Mouse (Mus musculus) Muller cell, postnatal 12 days (primary cell): ENCODE measurements around the gene Ube2h.

ENCODE experiments used
- DNase-seq: peaks from one replicate; pipeline ENCODE4 v3.0.0-alpha.2; 2015; ENCODE audit errors: inconsistent ontology term

The Ube2h gene

DNA sequence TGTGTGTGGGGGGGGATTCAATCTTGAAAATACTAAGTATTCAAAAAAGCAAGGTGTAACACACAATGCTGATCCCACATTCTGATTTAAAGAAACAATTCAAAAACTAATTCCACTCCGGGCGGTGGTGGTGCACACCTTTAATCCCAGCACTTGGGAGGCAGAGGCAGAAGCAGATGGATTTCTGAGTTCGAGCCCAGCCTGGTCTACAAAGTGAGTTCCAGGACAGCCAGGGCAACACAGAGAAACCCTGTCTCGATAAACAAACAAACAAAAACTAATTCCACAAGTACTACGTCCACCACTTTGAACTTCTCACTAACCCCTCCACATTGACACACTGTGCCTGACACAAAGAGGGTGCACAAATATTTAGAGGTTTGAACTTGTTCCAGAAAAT, 4.7 kb downstream of the Ube2h start:
- DNase-seq: no peak

DNA sequence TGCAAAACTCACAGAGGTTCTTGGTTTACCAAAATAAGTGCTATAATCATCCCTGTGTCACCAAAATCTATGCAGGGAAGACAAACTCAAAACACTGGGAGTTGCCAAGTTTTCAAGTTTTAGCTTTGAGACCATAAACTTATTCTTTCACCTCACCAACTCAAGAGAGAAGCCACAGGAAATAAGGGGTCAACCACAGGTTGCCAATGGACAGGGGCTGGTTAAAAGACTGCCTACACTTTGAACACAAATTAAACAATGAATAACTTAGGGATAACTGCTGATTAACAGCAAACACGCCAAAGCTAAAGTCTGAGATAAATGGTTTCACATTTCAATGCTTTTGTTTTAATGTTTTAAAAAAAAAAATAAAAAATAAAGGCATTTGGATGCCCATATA, 5.2 kb downstream of the Ube2h start:
- DNase-seq: no peak

- no peak for DNase-seq
Observed at GRCm38 (mm10) chr6:30292579-30292978, 11.8 kb downstream of the Ube2h start.

DNA sequence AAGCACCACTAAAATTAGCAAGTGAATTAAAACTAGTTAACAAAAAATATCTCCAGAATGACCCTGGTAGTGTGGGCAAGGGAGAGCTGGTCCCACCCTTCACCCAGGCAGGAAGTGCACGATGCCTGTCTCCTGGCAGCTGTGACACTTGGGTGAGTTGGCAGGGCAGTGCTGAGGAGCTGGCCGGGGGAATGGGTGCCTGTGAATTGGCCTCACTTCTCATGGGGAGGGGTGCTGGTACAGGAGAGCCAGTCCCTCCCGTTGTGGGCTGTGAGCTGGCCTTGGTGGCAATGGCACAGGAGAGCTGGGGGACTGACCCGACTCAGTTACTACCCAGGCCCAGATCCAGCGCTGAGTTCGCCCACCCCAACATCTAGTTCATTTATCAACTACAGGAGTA, 16.4 kb downstream of the Ube2h start:
- no peak for DNase-seq

DNA sequence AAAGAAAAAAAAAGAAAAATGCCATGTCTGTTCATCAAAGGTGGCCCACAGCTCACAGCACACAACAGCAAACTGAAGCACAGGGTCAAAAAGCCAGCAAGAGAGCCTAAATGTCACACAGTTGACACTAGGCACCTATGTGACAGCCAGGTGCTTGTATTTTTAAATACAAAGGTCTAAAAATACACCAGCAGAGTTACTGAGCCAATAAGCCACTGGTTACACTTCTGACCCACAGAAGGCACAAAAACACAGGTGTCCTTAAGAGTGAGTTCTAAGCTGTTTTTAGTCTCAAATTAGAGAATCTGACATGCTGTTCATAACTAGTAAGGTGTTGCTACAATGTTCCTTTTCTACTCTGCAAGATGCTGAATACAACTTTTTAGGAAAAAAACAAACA, 17.7 kb downstream of the Ube2h start:
- DNase-seq: no peak

- DNase-seq: no peak
Observed at GRCm38 (mm10) chr6:30284177-30284576, 20.2 kb downstream of the Ube2h start.

- DNase-seq: no peak
Observed at GRCm38 (mm10) chr6:30282361-30282760, 22.0 kb downstream of the Ube2h start.

DNA sequence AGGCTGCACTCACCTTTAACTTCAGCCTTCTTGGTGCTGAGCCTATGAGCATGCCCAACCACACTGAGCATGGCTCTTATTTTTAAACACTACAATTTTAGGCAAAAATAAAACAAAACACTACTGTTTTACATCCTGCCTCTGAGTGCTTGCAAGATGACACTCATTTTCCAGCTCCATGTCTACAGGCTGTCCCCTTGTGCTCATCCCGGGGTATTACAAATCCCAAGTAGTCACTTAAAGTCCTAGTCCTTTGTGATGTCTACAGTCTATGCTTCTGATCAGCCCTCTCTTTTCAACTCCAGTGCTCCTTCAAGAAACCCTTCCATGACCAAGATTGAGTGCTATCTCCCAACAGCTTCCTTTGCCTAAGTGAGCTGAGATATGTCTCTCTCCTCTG, 26.0 kb downstream of the Ube2h start:
- no peak for DNase-seq

DNA sequence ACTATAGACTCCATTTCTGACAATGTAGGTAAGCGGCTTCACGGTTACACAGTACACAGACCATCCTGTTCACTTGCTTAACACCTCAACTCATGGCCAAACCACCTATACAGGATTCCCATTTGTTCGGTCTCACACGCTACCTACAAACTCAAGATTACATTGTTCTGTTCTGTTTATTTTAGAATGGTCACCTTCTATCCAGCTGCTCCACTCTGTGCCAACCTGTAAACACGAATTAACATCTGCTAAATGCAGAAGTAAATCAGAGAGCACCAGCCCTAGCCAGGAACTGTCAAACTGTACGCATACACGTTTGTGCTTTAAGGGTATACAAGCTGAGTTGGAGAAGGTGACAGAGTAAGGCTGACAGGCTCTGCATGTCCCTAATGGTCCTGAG, 27.5 kb downstream of the Ube2h start:
- no peak for DNase-seq

GRCm38 (mm10) chr6:30276375-30276774, 28.0 kb downstream of the Ube2h start:
- no peak for DNase-seq

DNA sequence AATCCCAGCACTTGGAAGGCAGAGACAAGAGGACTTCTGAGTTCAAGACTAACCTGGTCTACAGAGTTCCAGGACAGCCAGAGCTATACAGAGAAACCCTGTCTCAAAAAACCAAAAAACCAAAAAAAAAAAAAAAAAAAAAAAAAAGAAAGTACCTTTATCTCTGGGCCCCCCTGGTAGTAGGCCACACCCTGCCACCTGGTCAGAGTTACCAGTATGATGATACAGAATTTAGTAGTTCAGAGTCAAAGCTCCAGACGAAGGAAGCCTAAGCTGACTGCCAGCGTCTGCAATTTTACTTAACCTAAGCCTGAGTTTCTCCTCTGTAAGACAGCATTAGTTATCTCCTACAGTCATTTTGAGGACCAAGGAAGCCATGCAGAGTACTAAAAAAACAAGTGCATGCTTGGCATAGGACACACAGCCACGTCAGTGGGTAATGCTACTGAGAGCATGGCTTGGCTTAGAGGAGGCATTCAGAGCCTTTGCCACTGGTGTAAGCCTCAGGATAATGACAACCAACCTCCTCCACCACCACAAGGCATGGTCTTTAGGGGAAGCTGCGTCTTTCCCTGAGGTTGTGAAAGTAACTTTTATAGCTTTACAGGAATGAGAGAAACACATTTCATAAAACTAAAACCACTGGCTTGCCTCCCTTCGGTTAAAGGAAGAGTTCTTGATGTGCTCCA, 29.0 kb downstream of the Ube2h start:
- DNase-seq: no peak

GRCm38 (mm10) chr6:30272911-30273310, 31.4 kb downstream of the Ube2h start:
- no peak for DNase-seq

- no peak for DNase-seq
Observed at GRCm38 (mm10) chr6:30272338-30272905, 31.9 kb downstream of the Ube2h start.

DNA sequence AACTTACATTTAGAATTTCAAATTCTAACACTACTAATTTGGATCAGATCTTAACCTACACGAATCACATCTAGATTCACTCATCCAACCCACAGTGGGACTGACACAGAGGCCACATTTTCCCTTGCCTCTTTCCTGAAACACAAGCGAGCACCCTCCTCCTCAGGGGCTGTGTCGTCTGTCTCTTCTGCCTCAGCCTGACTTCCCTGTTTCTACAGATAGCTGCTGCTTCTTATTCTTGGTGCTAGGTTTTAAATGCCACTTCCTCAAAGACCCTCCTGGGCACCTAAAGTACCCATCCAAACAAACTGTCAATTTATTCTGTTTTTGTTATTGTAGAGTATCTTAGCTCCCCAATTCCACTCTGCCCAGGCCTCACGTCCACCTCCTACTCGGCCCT, 34.5 kb downstream of the Ube2h start:
- DNase-seq: no peak

- DNase-seq: no peak
Observed at GRCm38 (mm10) chr6:30267486-30267885, 36.9 kb downstream of the Ube2h start.

DNA sequence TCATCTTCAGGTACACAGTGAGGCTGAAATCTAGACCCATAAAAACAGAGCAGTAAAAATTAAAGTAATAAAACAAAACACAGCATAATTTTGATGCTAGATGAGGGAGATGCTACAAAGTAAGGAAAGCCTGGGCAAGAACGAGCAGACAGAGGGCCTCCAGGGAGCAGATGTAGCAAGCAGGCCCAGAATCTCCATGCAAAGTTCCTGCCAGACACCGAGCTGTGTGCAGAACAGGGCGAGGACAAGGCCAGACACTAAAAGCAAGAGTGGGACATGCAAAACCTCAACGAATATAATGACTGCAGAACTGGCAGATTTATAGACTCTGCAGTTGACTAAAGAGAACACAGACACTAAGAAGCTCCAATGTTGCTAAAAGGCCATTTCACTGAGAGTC, 38.9 kb downstream of the Ube2h start:
- DNase-seq: no peak

DNA sequence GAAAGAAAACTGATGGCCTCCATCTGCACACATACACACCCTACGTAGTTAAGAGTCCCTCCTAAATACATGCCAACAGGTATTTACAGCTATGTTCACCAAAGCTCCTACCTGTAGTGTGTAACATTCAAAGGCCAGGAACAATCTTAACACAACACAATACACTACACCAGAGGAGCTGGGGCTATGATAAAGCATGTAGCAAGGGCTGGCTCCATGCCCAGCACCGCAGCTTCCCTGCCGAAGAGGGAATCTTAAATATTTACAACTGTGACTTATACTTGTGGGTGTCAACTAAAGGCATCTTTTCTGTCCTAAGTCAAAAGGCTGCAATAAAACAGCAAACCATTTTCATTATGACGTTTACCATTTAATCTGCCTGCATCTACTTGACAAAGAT, 41.3 kb downstream of the Ube2h start:
- DNase-seq: no peak

GRCm38 (mm10) chr6:30259271-30259670, 45.1 kb downstream of the Ube2h start:
- no peak for DNase-seq

DNA sequence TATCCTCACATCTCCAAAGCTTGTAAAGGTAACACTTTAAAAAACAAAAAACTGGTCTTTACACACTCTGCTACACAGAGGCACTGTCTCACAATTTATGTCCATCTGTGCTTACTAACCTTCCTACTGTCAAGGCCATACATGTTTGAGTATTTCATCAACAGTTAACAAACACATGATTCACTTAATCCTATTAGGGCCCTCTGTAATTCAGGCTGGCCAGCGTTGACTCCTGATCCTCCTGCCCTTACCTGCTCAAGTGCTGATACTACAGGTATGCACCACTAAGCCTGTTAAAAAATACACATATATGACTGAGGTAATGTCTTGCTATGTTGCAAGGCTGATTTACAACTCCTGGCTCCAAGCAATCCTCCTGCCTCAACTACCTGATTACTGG, 46.4 kb downstream of the Ube2h start:
- DNase-seq: no peak

- no peak for DNase-seq
Observed at GRCm38 (mm10) chr6:30255846-30256245, 48.5 kb downstream of the Ube2h start.

GRCm38 (mm10) chr6:30252271-30253010, 51.9 kb downstream of the Ube2h start:
- peak; percentile 63 for DNase-seq

- DNase-seq: no peak
Observed at GRCm38 (mm10) chr6:30248708-30249107, 55.6 kb downstream of the Ube2h start.

DNA sequence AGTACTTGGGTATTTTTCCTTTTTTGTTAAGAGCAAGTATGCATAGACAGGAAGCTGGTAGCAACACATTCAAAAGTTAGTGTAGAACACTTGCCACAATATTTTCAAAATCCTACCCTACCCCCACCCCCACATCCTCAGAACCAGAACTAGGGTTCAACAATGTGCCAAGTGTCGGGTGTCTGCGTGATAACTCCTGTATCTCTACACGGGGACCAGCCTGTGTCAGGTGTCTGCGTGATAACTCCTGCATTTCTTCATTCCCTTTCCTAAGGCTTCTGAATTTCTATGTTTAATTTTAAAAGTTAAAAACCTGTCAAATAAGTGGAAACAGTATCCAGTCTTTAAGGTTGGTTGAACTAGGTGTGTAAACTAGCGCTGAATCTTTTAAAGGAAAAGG, 58.4 kb downstream of the Ube2h start:
- DNase-seq: no peak
